Mouse (Mus musculus): ENCODE measurements around the gene Kcnj6. TPM values are rescaled to one million over a fixed set of nuclear protein-coding genes. Genes with fewer than 3 reads are reported as not detected.

The Kcnj6 gene
- polyA plus RNA-seq, 1 experiment from 2014 or later = 0.10 TPM

DNA sequence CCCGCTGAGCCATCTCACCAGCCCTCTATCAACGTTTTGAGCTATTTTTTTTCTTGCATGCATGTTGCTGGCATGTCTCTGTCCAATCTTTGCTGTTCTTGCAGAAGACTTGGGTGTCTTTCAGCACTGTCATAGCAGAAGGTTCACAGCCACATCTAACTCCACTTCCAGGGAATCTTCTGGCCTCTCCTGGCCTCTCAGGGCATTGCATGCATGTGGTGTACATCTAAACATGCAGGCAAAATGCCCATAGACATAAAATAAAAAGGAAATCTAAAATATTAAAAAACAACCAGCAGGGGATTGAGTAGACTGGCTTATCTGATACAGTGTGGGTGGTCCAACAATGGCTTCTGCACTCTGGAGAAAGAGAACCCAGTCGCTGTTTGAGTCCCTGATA, 262.0 kb downstream of the Kcnj6 start:
- Histone ChIP-seq H3K4me2 (no peak overlapping the region), H3K4me3 (no peak overlapping the region), H3K4me1 (replicated peaks) (peaks cover 26% of the 10 kb centered on the region), H3K27me3 (no peaks in the 10 kb centered on the region), H3K36me3 (no peaks in the 10 kb centered on the region; the same call in 1 of the 2 replicates), H3K9ac (no peak overlapping the region), H3K9me3 (replicated peaks) (no peaks in the 10 kb centered on the region), H3K27ac (no peak overlapping the region)
- ATAC-seq (replicated peaks; ENCODE audit: insufficient number of reproducible peaks, insufficient read depth, low FRiP score, low read depth) = no peak
- 62% methylated on average over 3 of the region's 3 CpGs for WGBS

DNA sequence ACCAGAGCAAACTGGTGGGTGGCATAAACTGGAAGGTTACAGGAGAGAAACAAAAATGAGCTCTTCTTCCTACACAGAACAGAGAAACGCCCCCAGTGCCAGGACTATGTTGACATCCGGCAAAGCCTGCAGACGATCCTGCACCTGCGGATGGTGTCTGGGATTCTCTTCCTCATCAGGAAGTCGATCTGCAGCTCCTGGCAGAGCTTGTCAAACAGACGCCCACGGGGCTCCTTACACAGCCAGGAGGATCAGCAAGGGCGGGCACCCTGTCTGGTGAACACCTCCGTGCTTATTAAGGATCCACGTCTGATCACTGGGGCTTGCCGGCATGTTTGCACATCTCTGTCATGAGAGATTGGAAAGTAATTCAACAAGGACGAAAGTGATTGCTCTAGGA, 266.5 kb downstream of the Kcnj6 start:
- Histone ChIP-seq H3K27ac (no peak overlapping the region), H3K27me3 (no peaks in the 10 kb centered on the region), H3K4me2 (no peak overlapping the region), H3K9me3 (replicated peaks) (0 out of 2 replicates have a peak, but pooled peaks cover 4% of the 10 kb centered on the region), H3K9ac (no peak overlapping the region), H3K4me1 (replicated peaks) (peaks cover 14% of the 10 kb centered on the region), H3K36me3 (peaks cover 10% of the 10 kb centered on the region), H3K4me3 (no peak overlapping the region)
- WGBS = 59% methylated on average over 12 of the region's 12 CpGs
- no peak for ATAC-seq (replicated peaks; ENCODE audit: insufficient number of reproducible peaks, insufficient read depth, low FRiP score, low read depth)

DNA sequence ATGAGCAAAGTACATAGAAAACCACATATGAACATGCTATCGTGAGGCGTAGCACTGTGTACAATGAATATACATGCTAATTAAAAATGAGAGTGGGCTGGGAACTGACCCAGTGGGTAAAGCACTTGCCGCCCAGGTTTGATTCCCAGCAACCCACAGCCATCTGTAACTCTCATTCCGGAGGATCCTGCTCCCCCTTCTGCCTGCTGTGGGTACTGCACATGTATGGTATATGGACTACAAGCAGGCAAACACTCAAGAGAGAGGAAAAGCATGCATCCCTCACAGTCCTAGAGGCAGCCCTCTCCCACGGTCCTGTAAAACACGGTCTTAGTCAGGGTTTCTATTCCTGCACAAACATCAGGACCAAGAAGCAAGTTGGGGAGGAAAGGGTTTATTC, 268.3 kb downstream of the Kcnj6 start:
- H3K9me3 ChIP-seq (replicated peaks) = 0 out of 2 replicates have a peak, but pooled peaks cover 4% of the 10 kb centered on the region
- 87% methylated on average over 6 of the region's 6 CpGs for WGBS
- H3K9ac ChIP-seq = no peak overlapping the region
- ATAC-seq (replicated peaks; ENCODE audit: insufficient number of reproducible peaks, insufficient read depth, low FRiP score, low read depth) = no peak
- H3K36me3 ChIP-seq = peaks cover 10% of the 10 kb centered on the region
- no peaks in the 10 kb centered on the region for H3K27me3 ChIP-seq
- H3K4me1 ChIP-seq (replicated peaks) = peaks cover 20% of the 10 kb centered on the region
- no peak overlapping the region for H3K4me2 ChIP-seq
- no peak overlapping the region for H3K4me3 ChIP-seq
- no peak overlapping the region for H3K27ac ChIP-seq

DNA sequence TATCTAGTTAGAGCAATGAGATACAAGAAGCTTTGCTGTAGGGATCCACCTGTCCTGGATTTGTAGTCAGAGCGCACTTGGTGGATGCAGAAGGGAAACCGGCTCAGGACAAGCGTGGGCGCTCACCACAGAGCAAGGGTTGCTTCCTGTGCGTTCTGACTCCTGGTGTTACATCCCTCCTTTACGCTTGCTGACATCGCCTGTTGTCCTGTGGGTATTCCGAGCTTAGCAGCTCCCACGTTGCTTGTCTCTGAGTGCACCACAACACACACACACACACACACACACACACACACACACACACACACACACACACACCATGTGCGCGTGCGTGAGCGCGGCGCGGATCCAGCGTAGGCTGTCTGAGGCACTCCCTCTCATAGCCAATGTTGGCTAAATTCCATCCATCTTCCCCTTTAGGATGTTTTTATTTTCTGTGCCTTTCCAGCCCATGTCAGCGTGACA, 272.7 kb downstream of the Kcnj6 start:
- Histone ChIP-seq H3K27ac (peak overlapping the region; percentile 99), H3K27me3 (no peaks in the 10 kb centered on the region), H3K4me1 (replicated peaks) (peaks cover 29% of the 10 kb centered on the region), H3K9ac (peak overlapping the region; percentile 53), H3K9me3 (replicated peaks) (0 out of 2 replicates have a peak, but pooled peaks cover 4% of the 10 kb centered on the region), H3K4me2 (peak overlapping the region; percentile 77), H3K4me3 (peak overlapping the region; percentile 54), H3K36me3 (peaks cover 10% of the 10 kb centered on the region)
- ATAC-seq (replicated peaks; ENCODE audit: insufficient number of reproducible peaks, insufficient read depth, low FRiP score, low read depth) = no peak
- 4% methylated on average over 18 of the region's 18 CpGs for WGBS

DNA sequence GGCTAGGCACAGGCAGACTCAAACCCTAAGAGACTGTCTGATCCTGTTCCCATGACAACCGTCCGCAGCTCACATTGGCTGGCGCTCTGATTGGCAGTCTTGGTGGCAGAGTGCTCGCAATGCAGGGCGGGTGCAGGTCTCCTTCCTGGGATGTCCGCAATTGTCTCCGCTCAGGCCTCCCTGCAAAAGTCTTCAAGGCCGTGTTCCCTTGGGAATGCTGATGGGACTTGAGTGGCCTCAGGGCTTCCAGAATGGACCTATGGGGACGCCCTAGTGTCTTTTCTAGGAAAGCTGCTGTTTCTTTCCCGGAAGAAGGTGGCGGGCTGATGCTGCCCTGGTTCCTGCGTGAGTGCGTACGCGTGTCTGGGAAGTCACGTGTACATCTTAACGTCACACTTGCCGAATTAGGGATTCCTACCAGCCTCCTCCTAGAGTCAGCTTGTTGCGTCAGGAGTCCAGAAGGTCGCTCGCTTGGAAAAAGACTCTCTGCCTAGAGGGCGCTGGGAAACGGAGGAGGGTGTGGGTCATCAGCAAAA, 273.4 kb downstream of the Kcnj6 start:
- H3K36me3 ChIP-seq = peaks cover 9% of the 10 kb centered on the region
- H3K9me3 ChIP-seq (replicated peaks) = 0 out of 2 replicates have a peak, but pooled peaks cover 3% of the 10 kb centered on the region
- WGBS = under 1% methylated on average over 23 of the region's 23 CpGs
- H3K4me3 ChIP-seq = peak overlapping the region; percentile 54
- peaks cover 35% of the 10 kb centered on the region for H3K4me1 ChIP-seq (replicated peaks)
- peak overlapping the region; percentile 53 for H3K9ac ChIP-seq
- H3K27me3 ChIP-seq = no peaks in the 10 kb centered on the region
- H3K27ac ChIP-seq = peak overlapping the region; percentile 99
- peak overlapping the region; percentile 77 for H3K4me2 ChIP-seq
- ATAC-seq (replicated peaks; ENCODE audit: insufficient number of reproducible peaks, insufficient read depth, low FRiP score, low read depth) = peak; percentile 60

DNA sequence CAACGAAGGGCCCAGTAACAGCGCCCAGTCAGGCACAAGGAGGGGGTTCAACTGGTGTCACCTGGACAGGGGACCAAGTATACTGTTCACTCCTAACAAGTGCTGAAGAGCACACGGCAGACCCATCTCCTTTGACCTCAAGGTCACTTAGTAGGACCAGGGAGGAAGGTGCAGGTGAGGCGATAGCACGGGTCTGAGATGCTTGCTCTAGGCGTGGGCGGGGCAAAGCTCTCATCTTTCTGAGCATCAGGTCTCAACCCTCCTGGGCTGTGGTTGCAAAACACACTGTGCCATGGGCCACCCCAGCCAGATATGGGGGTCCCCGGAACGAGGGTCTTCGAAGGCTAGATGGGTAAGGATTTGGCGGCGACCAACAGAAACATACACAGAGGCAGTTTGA, 274.6 kb downstream of the Kcnj6 start:
- WGBS = 64% methylated on average over 12 of the region's 12 CpGs
- peaks cover 46% of the 10 kb centered on the region for H3K4me1 ChIP-seq (replicated peaks)
- peak overlapping the region; percentile 99 for H3K27ac ChIP-seq
- H3K4me2 ChIP-seq = peak overlapping the region; percentile 77
- H3K4me3 ChIP-seq = peak overlapping the region; percentile 48
- no peaks in the 10 kb centered on the region for H3K27me3 ChIP-seq
- no peaks in the 10 kb centered on the region for H3K9me3 ChIP-seq (replicated peaks)
- H3K36me3 ChIP-seq = 0 out of 2 replicates have a peak, but pooled peaks cover 2% of the 10 kb centered on the region
- H3K9ac ChIP-seq = peak overlapping the region; percentile 61
- no peak for ATAC-seq (replicated peaks; ENCODE audit: insufficient number of reproducible peaks, insufficient read depth, low FRiP score, low read depth)

DNA sequence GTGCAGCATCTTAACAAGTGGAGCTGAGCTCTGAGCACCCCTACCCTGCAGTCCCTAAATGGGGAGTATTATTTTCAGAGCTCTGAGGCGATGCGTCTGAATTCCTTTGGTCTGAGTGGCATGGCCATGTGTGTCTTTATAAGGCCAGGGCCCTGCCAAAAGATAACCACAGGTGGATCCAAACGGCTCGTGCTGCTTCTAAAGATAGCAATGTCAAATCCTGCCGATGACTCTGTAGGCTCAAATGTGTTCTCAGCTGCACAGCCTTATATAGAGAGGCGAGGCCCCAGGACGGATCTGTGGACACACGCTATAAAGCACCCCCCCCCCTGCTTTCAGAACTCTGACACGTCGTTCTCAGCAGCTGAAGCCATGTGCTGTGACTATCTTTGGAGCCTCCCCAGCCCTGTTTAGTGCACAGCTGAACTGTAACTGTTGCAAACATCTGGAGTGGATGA, 275.9 kb downstream of the Kcnj6 start:
- H3K9me3 ChIP-seq (replicated peaks) = no peaks in the 10 kb centered on the region
- WGBS = 26% methylated on average over 10 of the region's 10 CpGs
- H3K9ac ChIP-seq = peak overlapping the region; percentile 61; the same call in 1 of the 2 replicates
- H3K36me3 ChIP-seq = no peaks in the 10 kb centered on the region
- peak overlapping the region; percentile 99 for H3K27ac ChIP-seq
- H3K4me1 ChIP-seq (replicated peaks) = peaks cover 46% of the 10 kb centered on the region
- no peaks in the 10 kb centered on the region for H3K27me3 ChIP-seq
- H3K4me3 ChIP-seq = peak overlapping the region; percentile 48
- ATAC-seq (replicated peaks; ENCODE audit: insufficient number of reproducible peaks, insufficient read depth, low FRiP score, low read depth) = peak; percentile 85
- peak overlapping the region; percentile 77 for H3K4me2 ChIP-seq

DNA sequence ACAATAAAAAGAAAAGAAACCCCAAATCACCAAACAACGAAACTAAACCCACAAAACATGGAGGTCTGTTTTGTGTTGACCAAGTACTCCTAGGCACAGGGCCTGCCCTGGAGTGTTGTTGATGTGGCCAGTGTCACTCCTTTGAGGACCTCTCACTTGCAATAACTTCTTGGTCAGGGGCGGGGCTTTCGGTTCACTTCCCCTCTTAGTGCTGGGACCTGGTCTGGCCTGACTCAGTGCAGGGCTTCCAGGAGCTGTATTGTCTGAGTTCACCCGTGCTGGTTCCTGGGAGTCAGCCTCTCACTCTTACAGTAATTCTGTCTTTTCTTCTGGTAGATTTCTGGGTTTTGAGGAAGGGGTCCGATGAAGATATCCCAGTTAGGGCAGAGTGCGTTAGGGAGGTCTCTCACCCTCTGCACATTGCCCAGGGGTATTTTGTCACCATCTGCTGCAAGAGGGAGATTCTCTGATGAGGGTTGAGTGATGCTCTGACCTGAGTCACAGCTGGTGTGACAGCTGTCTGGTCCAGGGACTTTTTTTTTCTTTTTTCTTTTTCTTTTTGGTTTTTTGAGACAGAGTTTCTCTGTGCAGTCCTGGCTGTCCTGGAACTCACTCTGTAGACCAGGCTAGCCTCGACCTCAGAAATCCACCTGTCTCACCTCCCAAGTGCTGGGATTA, 276.9 kb downstream of the Kcnj6 start:
- 61% methylated on average over 7 of the region's 7 CpGs for WGBS
- Histone ChIP-seq H3K4me1 (replicated peaks) (peaks cover 46% of the 10 kb centered on the region), H3K27me3 (no peaks in the 10 kb centered on the region), H3K27ac (peak overlapping the region; percentile 99), H3K4me2 (peak overlapping the region; percentile 77; the same call in 1 of the 2 replicates), H3K36me3 (no peaks in the 10 kb centered on the region), H3K9me3 (replicated peaks) (no peaks in the 10 kb centered on the region), H3K4me3 (no peak overlapping the region), H3K9ac (peak overlapping the region; percentile 31; the same call in 1 of the 2 replicates)
- ATAC-seq (replicated peaks; ENCODE audit: insufficient number of reproducible peaks, insufficient read depth, low FRiP score, low read depth) = no peak

DNA sequence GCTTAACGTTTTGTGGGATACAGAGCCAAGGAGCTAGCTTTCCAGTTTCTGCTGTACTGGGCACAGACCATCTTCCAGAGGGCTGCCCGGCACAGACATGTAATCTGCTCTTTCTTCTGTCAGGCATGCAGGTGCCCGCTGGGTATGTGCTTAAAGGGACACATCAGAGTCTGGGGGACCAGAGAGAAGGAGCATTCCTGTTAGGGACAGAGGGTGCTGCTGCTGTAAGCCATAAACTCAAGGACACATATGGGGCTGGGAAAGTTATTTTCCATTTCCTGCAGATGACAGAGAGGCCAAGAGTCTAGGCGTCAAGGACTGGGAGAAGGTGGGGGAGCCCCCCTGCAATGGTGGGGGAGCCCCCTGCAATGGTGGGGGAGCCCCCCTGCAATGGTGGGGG, 278.0 kb downstream of the Kcnj6 start:
- peaks cover 39% of the 10 kb centered on the region for H3K4me1 ChIP-seq (replicated peaks)
- H3K9me3 ChIP-seq (replicated peaks) = no peaks in the 10 kb centered on the region
- no peak overlapping the region for H3K9ac ChIP-seq
- WGBS = 63% methylated on average over 4 of the region's 4 CpGs
- H3K27me3 ChIP-seq = no peaks in the 10 kb centered on the region
- no peaks in the 10 kb centered on the region for H3K36me3 ChIP-seq
- H3K4me2 ChIP-seq = no peak overlapping the region
- no peak overlapping the region for H3K4me3 ChIP-seq
- H3K27ac ChIP-seq = peak overlapping the region; percentile 99
- ATAC-seq (replicated peaks; ENCODE audit: insufficient number of reproducible peaks, insufficient read depth, low FRiP score, low read depth) = no peak

DNA sequence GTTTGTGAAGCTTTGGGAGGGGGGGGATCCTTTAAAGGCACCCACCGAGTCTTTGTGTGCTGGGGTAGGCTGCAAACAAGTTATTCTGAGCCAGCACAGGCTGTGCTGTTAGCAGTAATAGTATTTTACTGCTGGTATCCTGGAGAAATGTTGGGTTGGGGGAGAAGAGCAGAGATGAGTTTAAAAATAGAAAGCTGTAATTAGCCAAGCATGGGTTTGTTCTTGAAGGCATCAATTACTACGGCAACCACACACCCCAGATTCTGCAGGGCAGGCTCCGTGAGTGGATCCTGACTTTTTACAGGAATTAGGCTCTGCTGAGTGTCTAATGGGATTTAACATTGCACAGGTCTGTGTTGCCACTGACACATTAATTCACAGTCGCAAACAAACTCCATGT, 278.6 kb downstream of the Kcnj6 start:
- no peak for ATAC-seq (replicated peaks; ENCODE audit: insufficient number of reproducible peaks, insufficient read depth, low FRiP score, low read depth)
- no peak overlapping the region for H3K9ac ChIP-seq
- no peaks in the 10 kb centered on the region for H3K36me3 ChIP-seq
- peak overlapping the region; percentile 99 for H3K27ac ChIP-seq
- H3K4me2 ChIP-seq = no peak overlapping the region
- no peaks in the 10 kb centered on the region for H3K9me3 ChIP-seq (replicated peaks)
- H3K4me3 ChIP-seq = no peak overlapping the region
- WGBS = 46% methylated on average over 4 of the region's 4 CpGs
- peaks cover 36% of the 10 kb centered on the region for H3K4me1 ChIP-seq (replicated peaks)
- no peaks in the 10 kb centered on the region for H3K27me3 ChIP-seq

DNA sequence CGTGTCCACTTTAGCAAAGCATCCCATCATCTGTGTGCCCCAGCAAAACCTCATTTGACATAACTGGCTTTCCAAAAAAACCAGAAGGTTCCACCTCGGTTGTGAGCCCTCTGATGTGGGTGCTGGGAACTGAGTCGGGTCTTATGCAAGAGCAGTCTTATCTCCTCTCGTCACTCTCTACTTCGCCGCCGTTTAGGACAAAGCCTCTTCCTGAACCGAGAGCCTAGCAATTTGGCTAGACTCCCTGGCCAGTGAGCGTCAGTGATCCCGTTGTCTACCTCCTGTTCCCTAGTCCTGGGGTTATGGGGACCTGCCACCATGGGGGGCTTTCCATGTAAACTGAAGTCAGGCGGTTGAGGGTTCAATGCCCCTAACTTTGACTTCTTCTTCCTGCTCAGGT, 280.4 kb downstream of the Kcnj6 start:
- Histone ChIP-seq H3K4me3 (no peak overlapping the region), H3K9me3 (replicated peaks) (no peaks in the 10 kb centered on the region), H3K27me3 (no peaks in the 10 kb centered on the region), H3K4me1 (replicated peaks) (peaks cover 38% of the 10 kb centered on the region), H3K4me2 (no peak overlapping the region), H3K9ac (no peak overlapping the region), H3K36me3 (no peaks in the 10 kb centered on the region), H3K27ac (no peak overlapping the region)
- 89% methylated on average over 11 of the region's 11 CpGs for WGBS
- no peak for ATAC-seq (replicated peaks; ENCODE audit: insufficient number of reproducible peaks, insufficient read depth, low FRiP score, low read depth)

Data from heart, embryonic 15.5 days (tissue).